Mouse (Mus musculus) frontal cortex, postnatal 25 days (tissue): ENCODE measurements around the gene Cul9.

Experiments
- DNase-seq, 2 experiments: peaks; one replicate each; pipeline ENCODE4 v3.0.0; 2022; ENCODE audit warnings: low spot score in 2 of 2

Cul9 gene

DNA sequence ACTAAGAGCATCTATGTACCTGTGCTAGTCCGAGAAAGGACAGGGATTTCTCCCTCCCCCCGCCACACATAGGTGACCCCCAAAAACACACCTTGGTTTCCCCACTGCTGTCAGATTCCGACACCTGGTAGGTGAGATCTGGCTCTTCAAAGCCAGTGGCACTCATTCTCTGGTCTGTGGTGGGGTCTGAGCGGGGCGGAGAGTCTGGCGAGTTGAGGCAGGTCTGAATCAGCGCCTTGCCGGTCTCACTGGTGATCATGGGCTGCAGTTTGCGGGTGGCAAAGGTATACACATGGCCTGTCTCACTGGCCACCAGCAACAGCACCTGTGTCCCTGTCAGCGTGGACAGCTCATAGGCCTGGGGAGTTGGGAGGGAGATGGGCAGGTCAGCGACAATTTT is 7.3 kb upstream of the Cul9 start:
- DNase-seq: no peak

GRCm38 (mm10) chr17:46552841-46553423 is 6.7 kb upstream of the Cul9 start:
- peak; percentile 66 to 81 for DNase-seq

DNA sequence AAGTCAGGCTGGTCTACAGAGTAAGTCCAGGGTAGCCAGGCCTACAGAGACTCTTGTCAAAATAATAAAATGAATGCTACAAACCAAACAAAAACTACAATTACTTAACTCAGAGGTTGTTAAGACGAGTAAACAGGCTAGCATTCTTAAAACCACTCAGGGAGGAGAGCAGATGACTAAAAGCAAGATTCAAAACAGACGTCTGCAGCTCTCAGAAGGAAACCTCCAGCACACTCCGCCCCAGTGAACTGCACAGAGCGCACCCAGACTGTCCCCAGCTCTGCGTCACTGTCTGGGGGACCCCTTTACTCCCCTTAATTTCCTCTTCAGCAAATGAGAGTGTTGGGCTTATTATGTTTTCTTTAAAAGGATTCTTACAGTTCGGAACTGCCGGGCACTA is 6.0 kb upstream of the Cul9 start:
- DNase-seq: no peak

GRCm38 (mm10) chr17:46551369-46551768 is 5.2 kb upstream of the Cul9 start:
- DNase-seq: no peak

GRCm38 (mm10) chr17:46550904-46551303 is 4.7 kb upstream of the Cul9 start:
- no peak for DNase-seq

GRCm38 (mm10) chr17:46549642-46550041 is 3.5 kb upstream of the Cul9 start:
- DNase-seq: no peak

DNA sequence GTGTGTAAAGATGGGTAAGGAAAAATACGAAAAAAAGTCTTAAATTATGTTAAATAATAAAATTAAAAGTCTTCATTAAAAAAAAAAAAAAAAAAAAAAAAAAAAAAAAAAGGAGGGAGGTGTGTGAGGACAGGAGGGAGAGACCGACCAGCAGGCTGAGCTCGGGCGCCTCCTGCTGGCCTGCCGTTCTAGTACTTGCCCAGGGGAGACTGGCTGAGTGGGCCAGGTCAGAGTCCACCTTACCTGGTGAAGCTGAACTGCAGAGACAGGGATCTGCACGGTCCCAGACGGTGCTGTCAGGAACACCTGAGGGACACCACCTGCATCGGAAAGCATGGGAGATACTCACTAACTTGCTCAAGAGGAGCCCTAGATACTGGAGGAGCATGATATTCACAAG is 3.0 kb upstream of the Cul9 start:
- no peak for DNase-seq

DNA sequence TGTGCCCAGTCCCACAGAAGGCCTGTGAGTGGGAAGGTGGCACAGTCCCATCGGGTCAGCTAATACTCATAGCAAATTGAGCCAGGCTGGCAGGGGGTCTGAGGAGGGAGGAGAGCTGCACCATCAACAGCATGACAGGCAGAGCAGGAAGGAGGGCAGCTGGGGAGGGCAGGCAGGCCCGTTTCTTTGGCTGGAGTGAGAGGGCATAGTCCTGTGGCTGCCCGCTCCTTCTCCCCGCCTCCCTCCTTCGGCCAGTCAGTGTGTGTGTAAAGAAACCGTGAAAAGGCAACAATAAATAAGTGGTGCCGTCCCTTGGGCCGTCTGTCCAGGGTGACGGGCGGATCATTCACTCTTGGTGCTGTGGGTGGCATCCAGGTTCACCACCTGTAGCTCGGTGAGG is 2.6 kb upstream of the Cul9 start:
- DNase-seq: no peak

GRCm38 (mm10) chr17:46547923-46548322 is 1.7 kb upstream of the Cul9 start:
- no peak for DNase-seq

GRCm38 (mm10) chr17:46546995-46547394 is 807 bp upstream of the Cul9 start:
- no peak for DNase-seq

- no peak for DNase-seq
Observed at GRCm38 (mm10) chr17:46546591-46546990, 403 bp upstream of the Cul9 start.

DNA sequence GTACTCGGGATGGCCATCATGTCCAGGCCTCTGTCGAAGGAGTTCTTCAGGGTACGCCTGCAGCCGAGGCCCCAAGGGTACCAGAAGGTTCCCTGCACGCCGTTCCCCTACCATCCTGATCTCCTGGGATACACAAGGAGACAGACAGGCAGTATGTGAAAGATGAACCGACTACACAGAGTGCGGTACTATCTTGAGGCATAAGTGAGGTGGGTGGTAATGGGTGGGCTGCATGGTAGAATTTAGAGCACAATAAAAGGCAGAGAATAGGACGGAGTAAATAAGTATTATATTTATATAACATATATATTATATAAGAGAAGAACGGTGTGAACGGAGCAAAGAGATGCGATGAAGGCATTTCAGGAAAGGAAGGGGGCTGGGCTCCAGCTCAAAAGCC is 2.5 kb downstream of the Cul9 start:
- no peak for DNase-seq

GRCm38 (mm10) chr17:46525579-46526307 is 20.4 kb downstream of the Cul9 start:
- peak; percentile 31 to 48 for DNase-seq

DNA sequence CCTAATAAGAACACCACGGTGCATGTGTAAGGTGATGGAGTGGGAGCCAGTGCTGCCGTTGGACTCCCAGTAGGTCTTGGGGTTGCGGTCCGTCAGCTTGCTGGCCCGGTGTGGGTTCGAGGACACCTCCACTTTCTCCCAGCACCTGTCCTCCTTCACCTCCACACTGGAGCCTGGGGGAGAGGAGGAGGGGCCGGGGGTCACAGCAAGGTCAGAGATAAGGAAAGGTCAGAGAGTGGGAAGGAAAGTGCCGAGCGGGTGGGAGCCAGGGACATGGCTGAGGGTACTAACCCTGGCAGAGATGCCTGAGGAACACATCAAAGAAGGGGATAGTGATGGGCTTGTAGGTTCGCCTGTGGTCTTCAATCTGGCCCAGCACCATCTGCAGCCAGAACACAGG is 21.1 kb downstream of the Cul9 start:
- DNase-seq: no peak

DNA sequence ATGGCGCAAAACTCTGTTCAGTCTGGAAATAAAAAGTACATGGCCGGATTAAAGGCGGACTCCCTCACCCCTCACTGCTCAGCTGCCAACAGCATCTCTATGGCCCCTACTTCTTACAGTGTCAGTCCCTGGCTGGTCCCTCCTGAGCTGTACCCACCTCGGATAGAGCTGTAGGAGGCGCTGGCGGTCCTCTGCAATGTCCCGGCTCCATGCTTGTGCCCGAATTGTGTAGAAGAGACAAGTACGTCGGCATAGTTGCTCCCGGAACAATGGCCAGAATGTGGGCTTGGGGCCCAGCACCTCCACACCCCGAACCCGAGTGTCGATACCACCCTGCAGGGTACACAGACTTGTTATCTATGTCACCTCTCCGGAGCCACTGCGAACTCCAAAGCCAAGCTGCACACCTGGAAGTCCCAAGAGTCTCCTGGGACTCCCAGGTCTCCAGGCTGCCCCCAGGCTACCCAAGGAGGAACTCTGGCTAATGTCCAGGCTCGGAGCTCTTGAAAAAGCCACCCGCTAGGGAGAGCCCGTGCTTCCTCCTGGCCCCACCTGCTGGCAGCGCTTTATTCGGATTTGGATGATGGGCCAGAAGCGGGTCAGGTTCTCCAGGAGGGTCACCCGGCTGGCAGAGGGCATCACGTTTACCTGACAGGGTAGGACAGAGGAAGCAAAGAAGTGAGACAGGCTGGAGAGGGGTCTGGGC is 24.1 kb downstream of the Cul9 start:
- DNase-seq: no peak

- DNase-seq: no peak
Observed at GRCm38 (mm10) chr17:46521174-46521573, 25.0 kb downstream of the Cul9 start.

DNA sequence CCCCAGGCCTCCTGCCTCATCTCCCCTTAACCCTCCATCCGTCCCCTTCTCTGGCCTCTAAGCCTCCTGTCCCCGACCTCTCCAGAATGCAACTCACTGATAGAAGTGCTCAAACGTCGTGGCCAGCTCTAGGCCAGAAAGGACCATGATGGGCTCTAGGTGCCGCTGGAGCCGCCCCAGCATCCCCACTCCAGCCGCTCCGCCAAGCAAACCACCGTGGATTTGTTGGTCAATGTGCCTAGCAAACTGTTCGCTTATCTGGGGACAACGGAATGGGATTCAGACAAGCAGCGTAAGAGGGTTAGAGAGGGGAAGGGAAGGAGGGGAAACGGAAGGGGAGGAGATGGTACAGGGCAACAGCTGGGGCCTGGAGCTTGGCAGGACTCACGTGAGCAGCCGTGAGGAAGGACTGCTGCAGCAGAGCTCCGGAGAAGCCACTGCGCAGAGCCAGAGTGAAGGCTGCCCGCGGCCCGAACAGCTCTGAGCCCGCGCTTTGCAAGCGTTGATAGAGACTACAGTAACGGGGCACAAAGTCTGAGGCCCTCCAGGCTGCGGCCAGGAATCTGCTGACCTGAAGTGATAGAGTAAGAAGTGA is 25.7 kb downstream of the Cul9 start:
- DNase-seq: no peak

DNA sequence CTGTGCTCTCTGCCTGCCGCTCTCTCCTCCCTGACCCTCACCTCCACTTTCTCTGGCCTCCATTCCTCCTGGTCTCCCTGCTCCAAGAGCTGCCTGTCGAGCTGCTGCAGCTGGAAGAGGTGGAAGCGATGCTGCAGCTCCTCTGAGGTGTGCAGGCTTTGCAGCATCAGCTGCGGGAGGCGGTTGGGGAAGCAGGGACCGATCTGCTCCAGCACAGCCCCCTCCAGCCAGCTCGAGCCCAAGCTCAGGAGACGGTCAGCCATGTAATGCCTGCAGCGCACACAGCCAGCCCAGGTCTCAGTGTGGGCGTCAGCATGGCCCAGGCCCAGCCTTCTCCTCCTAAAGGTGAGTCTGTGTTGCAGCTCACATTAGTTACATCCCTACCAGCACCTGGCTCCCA is 26.2 kb downstream of the Cul9 start:
- no peak for DNase-seq

- DNase-seq: no peak
Observed at GRCm38 (mm10) chr17:46513329-46513728, 32.9 kb downstream of the Cul9 start.

GRCm38 (mm10) chr17:46511059-46511710 is 35.0 kb downstream of the Cul9 start:
- no peak for DNase-seq

GRCm38 (mm10) chr17:46505617-46506016 is 40.6 kb downstream of the Cul9 start:
- DNase-seq: no peak
